Mouse (Mus musculus): ENCODE measurements around the gene Iqsec1. TPM values are rescaled to one million over a fixed set of nuclear protein-coding genes. Genes with fewer than 3 reads are reported as not detected.

Gene Iqsec1
- total and polyA plus RNA-seq, 3 experiments = 2.0 to 48.2 (median 39.2) TPM

DNA sequence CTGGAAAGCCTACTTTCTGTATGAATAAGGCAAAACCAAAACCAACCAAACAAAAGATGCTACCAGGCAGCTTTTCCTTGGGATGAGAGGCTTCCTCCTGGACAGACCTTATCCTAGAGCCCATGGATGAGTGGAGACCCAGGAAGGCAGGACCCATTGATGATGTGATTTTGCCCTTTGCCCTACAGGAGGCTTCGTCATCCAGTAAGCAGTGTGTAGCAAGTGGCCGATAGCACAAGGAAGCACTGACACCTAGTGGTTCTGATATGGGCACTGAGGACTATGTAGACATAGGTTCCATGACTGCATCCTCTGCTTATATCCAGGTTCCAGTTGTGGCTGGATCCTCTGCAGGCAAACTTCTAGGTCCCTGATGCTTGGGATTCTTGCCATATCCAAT is 168.6 kb downstream of the Iqsec1 start:
- Histone ChIP-seq H3K4me1 (ENCODE audit: insufficient read depth, low read depth, low read length) (no peaks in the 10 kb centered on the region), H3K27me3 (ENCODE audit: insufficient read depth, low read length) (peaks cover 4% of the 10 kb centered on the region; the same call in 1 of the 2 replicates), H3K9me3 (replicated peaks) (no peaks in the 10 kb centered on the region), H3K36me3 (replicated peaks) (no peaks in the 10 kb centered on the region), H3K4me3 (ENCODE audit: low read depth, low read length) (no peak overlapping the region)
- ATAC-seq (ENCODE audit: extremely low read depth, insufficient number of reproducible peaks, low FRiP score, poor library complexity, severe bottlenecking) = no peak
- DNase-seq (ENCODE audit: low spot score) = no peak
- no peak for TF ChIP-seq GATA1 (IDR thresholded peaks at IDR 0.05; ENCODE audit: borderline replicate concordance, low read length)
- TF ChIP-seq POLR2AphosphoS5 (IDR thresholded peaks at IDR 0.05; ENCODE audit: insufficient replicate concordance, low read depth, low read length) = no peak
- TF ChIP-seq TAL1 (conservative IDR thresholded peaks at IDR 0.05; ENCODE audit: low read depth, low read length) = no peak
- TF ChIP-seq CTCF (IDR thresholded peaks at IDR 0.05; ENCODE audit: low read depth, low read length) = no peak
- TF ChIP-seq GATA2 (IDR thresholded peaks at IDR 0.05; ENCODE audit: borderline replicate concordance, low read depth, low read length) = no peak

- Histone ChIP-seq H3K4me1 (ENCODE audit: insufficient read depth, low read depth, low read length) (no peaks in the 10 kb centered on the region), H3K4me3 (ENCODE audit: low read depth, low read length) (no peak overlapping the region), H3K36me3 (replicated peaks) (no peaks in the 10 kb centered on the region), H3K9me3 (replicated peaks) (no peaks in the 10 kb centered on the region), H3K27me3 (ENCODE audit: insufficient read depth, low read length) (no peaks in the 10 kb centered on the region)
- peak; percentile 55 for DNase-seq (ENCODE audit: low spot score)
- TF ChIP-seq GATA2 (IDR thresholded peaks at IDR 0.05; ENCODE audit: borderline replicate concordance, low read depth, low read length) = no peak
- TF ChIP-seq POLR2AphosphoS5 (IDR thresholded peaks at IDR 0.05; ENCODE audit: insufficient replicate concordance, low read depth, low read length) = no peak
- peak; percentile 87 for TF ChIP-seq CTCF (IDR thresholded peaks at IDR 0.05; ENCODE audit: low read depth, low read length)
- TF ChIP-seq GATA1 (IDR thresholded peaks at IDR 0.05; ENCODE audit: borderline replicate concordance, low read length) = no peak
- TF ChIP-seq TAL1 (conservative IDR thresholded peaks at IDR 0.05; ENCODE audit: low read depth, low read length) = no peak
- no peak; the same call in 1 of the 2 replicates for ATAC-seq (ENCODE audit: extremely low read depth, insufficient number of reproducible peaks, low FRiP score, poor library complexity, severe bottlenecking)
Measured at GRCm38 (mm10) chr6:90818956-90819355, 169.5 kb downstream of the Iqsec1 start.

DNA sequence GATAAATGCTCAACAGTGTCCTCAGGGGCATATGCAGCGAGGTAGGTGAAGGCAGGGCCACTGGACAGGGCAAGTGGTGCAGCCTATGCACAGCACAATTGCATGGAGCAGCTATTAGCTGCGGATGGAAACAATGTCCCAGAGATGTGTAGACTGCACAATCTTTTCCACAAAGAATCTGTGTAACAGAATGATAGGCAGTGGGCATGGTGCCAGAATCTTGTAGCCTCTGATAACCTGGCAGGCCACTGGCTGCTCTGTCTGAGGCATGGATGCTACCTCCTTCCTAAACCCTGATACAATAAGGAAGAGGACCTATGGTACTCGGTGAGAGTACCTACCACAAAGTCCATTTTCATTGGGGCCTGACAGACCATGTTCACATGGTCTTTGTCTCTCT is 171.9 kb downstream of the Iqsec1 start:
- no peaks in the 10 kb centered on the region for H3K9me3 ChIP-seq (replicated peaks)
- DNase-seq (ENCODE audit: low spot score) = no peak
- H3K36me3 ChIP-seq (replicated peaks) = no peaks in the 10 kb centered on the region
- no peak for ATAC-seq (ENCODE audit: extremely low read depth, insufficient number of reproducible peaks, low FRiP score, poor library complexity, severe bottlenecking)
- no peak for TF ChIP-seq TAL1 (conservative IDR thresholded peaks at IDR 0.05; ENCODE audit: low read depth, low read length)
- TF ChIP-seq GATA2 (IDR thresholded peaks at IDR 0.05; ENCODE audit: borderline replicate concordance, low read depth, low read length) = no peak
- no peak for TF ChIP-seq POLR2AphosphoS5 (IDR thresholded peaks at IDR 0.05; ENCODE audit: insufficient replicate concordance, low read depth, low read length)
- TF ChIP-seq CTCF (IDR thresholded peaks at IDR 0.05; ENCODE audit: low read depth, low read length) = no peak
- no peak for TF ChIP-seq GATA1 (IDR thresholded peaks at IDR 0.05; ENCODE audit: borderline replicate concordance, low read length)
- no peak overlapping the region for H3K4me3 ChIP-seq (ENCODE audit: low read depth, low read length)
- H3K27me3 ChIP-seq (ENCODE audit: insufficient read depth, low read length) = 0 out of 2 replicates have a peak, but pooled peaks cover 2% of the 10 kb centered on the region
- H3K4me1 ChIP-seq (ENCODE audit: insufficient read depth, low read depth, low read length) = no peaks in the 10 kb centered on the region

DNA sequence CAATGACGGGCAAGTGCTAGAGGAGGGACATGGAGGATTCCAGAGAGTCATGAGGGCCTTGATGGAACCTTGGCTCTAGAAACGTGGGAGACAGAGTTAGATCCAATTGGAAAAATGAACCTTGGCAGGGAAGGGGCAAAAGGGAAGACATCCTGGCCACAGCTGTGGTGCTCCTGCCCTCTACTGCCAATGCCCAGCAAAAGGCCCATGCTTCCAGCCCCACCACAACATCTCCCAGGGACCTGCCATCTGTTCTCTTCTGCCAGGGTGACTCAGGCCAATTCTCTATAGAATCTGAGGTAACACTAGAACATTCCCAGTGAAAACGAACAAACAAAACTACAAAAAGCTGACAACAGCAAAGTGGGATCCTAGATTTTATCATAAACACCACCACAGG is 173.1 kb downstream of the Iqsec1 start:
- no peak for TF ChIP-seq GATA2 (IDR thresholded peaks at IDR 0.05; ENCODE audit: borderline replicate concordance, low read depth, low read length)
- TF ChIP-seq GATA1 (IDR thresholded peaks at IDR 0.05; ENCODE audit: borderline replicate concordance, low read length) = no peak
- TF ChIP-seq CTCF (IDR thresholded peaks at IDR 0.05; ENCODE audit: low read depth, low read length) = no peak
- no peak for TF ChIP-seq POLR2AphosphoS5 (IDR thresholded peaks at IDR 0.05; ENCODE audit: insufficient replicate concordance, low read depth, low read length)
- TF ChIP-seq TAL1 (conservative IDR thresholded peaks at IDR 0.05; ENCODE audit: low read depth, low read length) = no peak
- Histone ChIP-seq H3K36me3 (replicated peaks) (no peaks in the 10 kb centered on the region), H3K4me3 (ENCODE audit: low read depth, low read length) (no peak overlapping the region), H3K4me1 (ENCODE audit: insufficient read depth, low read depth, low read length) (no peaks in the 10 kb centered on the region), H3K27me3 (ENCODE audit: insufficient read depth, low read length) (0 out of 2 replicates have a peak, but pooled peaks cover 2% of the 10 kb centered on the region), H3K9me3 (replicated peaks) (no peaks in the 10 kb centered on the region)
- DNase-seq (ENCODE audit: low spot score) (no peak), ATAC-seq (ENCODE audit: extremely low read depth, insufficient number of reproducible peaks, low FRiP score, poor library complexity, severe bottlenecking) (no peak)

DNA sequence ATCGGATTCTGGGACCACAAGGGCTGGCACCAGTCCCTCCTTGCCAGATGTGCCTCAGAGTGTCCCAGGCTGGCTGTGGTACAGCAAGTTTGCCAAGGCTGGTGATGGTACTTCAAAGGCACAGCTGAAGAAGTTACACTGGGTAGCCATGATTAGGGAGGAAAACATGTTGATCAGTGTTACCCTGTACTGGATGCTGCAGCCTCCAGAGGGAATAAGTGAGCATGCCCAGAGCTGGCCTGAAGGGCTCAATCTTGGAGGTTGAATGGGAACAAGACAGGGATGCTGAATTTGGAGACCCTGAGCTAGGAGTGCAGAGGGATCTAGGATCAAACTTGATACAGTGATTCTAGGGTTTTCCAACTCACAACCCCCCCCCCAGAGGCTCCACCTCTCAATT is 175.0 kb downstream of the Iqsec1 start:
- no peak for DNase-seq (ENCODE audit: low spot score)
- Histone ChIP-seq H3K36me3 (replicated peaks) (no peaks in the 10 kb centered on the region), H3K9me3 (replicated peaks) (no peaks in the 10 kb centered on the region), H3K4me3 (ENCODE audit: low read depth, low read length) (no peak overlapping the region), H3K4me1 (ENCODE audit: insufficient read depth, low read depth, low read length) (no peaks in the 10 kb centered on the region), H3K27me3 (ENCODE audit: insufficient read depth, low read length) (peaks cover 8% of the 10 kb centered on the region; the same call in 1 of the 2 replicates)
- no peak for TF ChIP-seq POLR2AphosphoS5 (IDR thresholded peaks at IDR 0.05; ENCODE audit: insufficient replicate concordance, low read depth, low read length)
- TF ChIP-seq GATA1 (IDR thresholded peaks at IDR 0.05; ENCODE audit: borderline replicate concordance, low read length) = no peak
- TF ChIP-seq CTCF (IDR thresholded peaks at IDR 0.05; ENCODE audit: low read depth, low read length) = no peak
- TF ChIP-seq GATA2 (IDR thresholded peaks at IDR 0.05; ENCODE audit: borderline replicate concordance, low read depth, low read length) = no peak
- TF ChIP-seq TAL1 (conservative IDR thresholded peaks at IDR 0.05; ENCODE audit: low read depth, low read length) = no peak
- no peak for ATAC-seq (ENCODE audit: extremely low read depth, insufficient number of reproducible peaks, low FRiP score, poor library complexity, severe bottlenecking)

GRCm38 (mm10) chr6:90812584-90812983 is 175.9 kb downstream of the Iqsec1 start:
- DNase-seq (ENCODE audit: low spot score) = no peak
- no peak for ATAC-seq (ENCODE audit: extremely low read depth, insufficient number of reproducible peaks, low FRiP score, poor library complexity, severe bottlenecking)
- Histone ChIP-seq H3K36me3 (replicated peaks) (no peaks in the 10 kb centered on the region), H3K9me3 (replicated peaks) (no peaks in the 10 kb centered on the region), H3K27me3 (ENCODE audit: insufficient read depth, low read length) (peaks cover 8% of the 10 kb centered on the region; the same call in 1 of the 2 replicates), H3K4me1 (ENCODE audit: insufficient read depth, low read depth, low read length) (no peaks in the 10 kb centered on the region), H3K4me3 (ENCODE audit: low read depth, low read length) (no peak overlapping the region)
- TF ChIP-seq POLR2AphosphoS5 (IDR thresholded peaks at IDR 0.05; ENCODE audit: insufficient replicate concordance, low read depth, low read length) (no peak), CTCF (IDR thresholded peaks at IDR 0.05; ENCODE audit: low read depth, low read length) (no peak), GATA2 (IDR thresholded peaks at IDR 0.05; ENCODE audit: borderline replicate concordance, low read depth, low read length) (no peak), GATA1 (IDR thresholded peaks at IDR 0.05; ENCODE audit: borderline replicate concordance, low read length) (no peak), TAL1 (conservative IDR thresholded peaks at IDR 0.05; ENCODE audit: low read depth, low read length) (no peak)
